Mouse (Mus musculus): ENCODE results near the gene Btbd9.

GRCm38 (mm10) chr17:30213371-30213770 is 362.9 kb downstream of the Btbd9 start:
- TF ChIP-seq CTCF (IDR thresholded peaks at IDR 0.05; ENCODE audit: low read depth, low read length) (no peak), EP300 (IDR thresholded peaks at IDR 0.05; ENCODE audit: insufficient read depth, low read depth, low read length) (no peak), POLR2A (IDR thresholded peaks at IDR 0.05; ENCODE audit: insufficient read depth, low read length) (no peak)
